Mouse (Mus musculus) cerebellum, postnatal 4 days (tissue): Measurements from ENCODE around the gene Dkkl1.
"Not testable (repeated sequence)": the region's sequence is repeated elsewhere in the genome, so short reads cannot be mapped to it uniquely, and the experiment has no call there.

Experiments used
- DNase-seq, 2 experiments: peaks; one replicate each; pipeline ENCODE4 v3.0.0; 2022; ENCODE audit warnings: low spot score in 2 of 2, mixed read lengths in 1 of 2

Dkkl1 gene

GRCm38 (mm10) chr7:45193871-45194785 lies 17.8 kb downstream of the Dkkl1 start:
- DNase-seq, result no peak

GRCm38 (mm10) chr7:45193406-45193805 lies 18.5 kb downstream of the Dkkl1 start:
- no peak for DNase-seq

- no peak for DNase-seq
Measured at GRCm38 (mm10) chr7:45192585-45193310, 19.2 kb downstream of the Dkkl1 start.

GRCm38 (mm10) chr7:45191803-45192363 lies 20.1 kb downstream of the Dkkl1 start:
- peak in 1 of 2 experiments; percentile 56 for DNase-seq

- no peak for DNase-seq
Measured at GRCm38 (mm10) chr7:45191161-45191560, 20.8 kb downstream of the Dkkl1 start.

GRCm38 (mm10) chr7:45190186-45190585 lies 21.8 kb downstream of the Dkkl1 start:
- DNase-seq, result no peak

GRCm38 (mm10) chr7:45189600-45189999 lies 22.3 kb downstream of the Dkkl1 start:
- no peak for DNase-seq

GRCm38 (mm10) chr7:45185921-45186320 lies 26.0 kb downstream of the Dkkl1 start:
- DNase-seq, result no peak

- no peak for DNase-seq
Measured at GRCm38 (mm10) chr7:45183672-45184071, 28.3 kb downstream of the Dkkl1 start.

GRCm38 (mm10) chr7:45182606-45183005 lies 29.3 kb downstream of the Dkkl1 start:
- DNase-seq, result no peak

- DNase-seq, result peak; percentile 52 to 71
Measured at GRCm38 (mm10) chr7:45182199-45182601, 29.7 kb downstream of the Dkkl1 start.

- DNase-seq, result no peak
Measured at GRCm38 (mm10) chr7:45181540-45181939, 30.4 kb downstream of the Dkkl1 start.

- DNase-seq, result no peak
Measured at GRCm38 (mm10) chr7:45180896-45181477, 31.0 kb downstream of the Dkkl1 start, which contains the start of gene Pth2. TSS of gene Pth2 (plus strand) at chr7:45180995.

GRCm38 (mm10) chr7:45179469-45179868 lies 32.5 kb downstream of the Dkkl1 start, which contains the start of gene Gfy:
TSS of gene Gfy (minus strand) at chr7:45179569.
- no peak for DNase-seq

- DNase-seq, result no peak
Measured at GRCm38 (mm10) chr7:45178550-45178949, 33.4 kb downstream of the Dkkl1 start.

- no peak for DNase-seq
Measured at GRCm38 (mm10) chr7:45176356-45176755, 35.6 kb downstream of the Dkkl1 start.

- DNase-seq, result no peak
Measured at GRCm38 (mm10) chr7:45175929-45176328, 36.0 kb downstream of the Dkkl1 start.

- DNase-seq, result no peak
Measured at GRCm38 (mm10) chr7:45175398-45175797, 36.5 kb downstream of the Dkkl1 start.

- no peak for DNase-seq
Measured at GRCm38 (mm10) chr7:45174567-45175280, 37.2 kb downstream of the Dkkl1 start.

GRCm38 (mm10) chr7:45173772-45174171 lies 38.2 kb downstream of the Dkkl1 start:
- DNase-seq, result not testable (repeated sequence)

- DNase-seq, result no peak
Measured at GRCm38 (mm10) chr7:45172974-45173373, 39.0 kb downstream of the Dkkl1 start.
